Mouse (Mus musculus): Measurements from ENCODE around the gene Zfp990.
"Not testable (repeated sequence)": the region's sequence is repeated elsewhere in the genome, so short reads cannot be mapped to it uniquely, and the experiment has no call there.

Zfp990 gene

DNA sequence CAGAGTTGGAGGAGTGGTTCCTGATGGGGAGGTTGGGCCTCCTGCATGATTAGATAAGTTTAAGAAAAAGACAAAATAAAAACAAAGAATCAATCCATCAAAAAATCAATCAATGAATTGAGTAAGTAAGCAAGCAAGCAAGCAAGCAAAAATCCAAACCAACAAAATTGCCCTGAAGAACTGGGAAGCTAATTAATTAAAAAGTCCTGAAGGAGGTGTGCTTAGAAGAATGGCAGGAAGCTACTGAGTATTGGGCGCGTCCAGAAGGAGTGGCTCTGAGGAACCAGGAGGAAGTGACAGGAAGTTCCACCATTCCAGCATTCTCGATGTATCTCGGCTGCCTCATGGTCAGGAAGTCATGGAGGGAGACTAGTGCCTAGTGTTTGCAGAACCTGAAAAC, at the start of gene Zfp990:
Zfp990 (plus strand) TSS at position 301 of the 400 bp plus-strand sequence.
- not testable (repeated sequence) for DNase-seq (ENCODE audit: low spot score in 2 of 2)

DNA sequence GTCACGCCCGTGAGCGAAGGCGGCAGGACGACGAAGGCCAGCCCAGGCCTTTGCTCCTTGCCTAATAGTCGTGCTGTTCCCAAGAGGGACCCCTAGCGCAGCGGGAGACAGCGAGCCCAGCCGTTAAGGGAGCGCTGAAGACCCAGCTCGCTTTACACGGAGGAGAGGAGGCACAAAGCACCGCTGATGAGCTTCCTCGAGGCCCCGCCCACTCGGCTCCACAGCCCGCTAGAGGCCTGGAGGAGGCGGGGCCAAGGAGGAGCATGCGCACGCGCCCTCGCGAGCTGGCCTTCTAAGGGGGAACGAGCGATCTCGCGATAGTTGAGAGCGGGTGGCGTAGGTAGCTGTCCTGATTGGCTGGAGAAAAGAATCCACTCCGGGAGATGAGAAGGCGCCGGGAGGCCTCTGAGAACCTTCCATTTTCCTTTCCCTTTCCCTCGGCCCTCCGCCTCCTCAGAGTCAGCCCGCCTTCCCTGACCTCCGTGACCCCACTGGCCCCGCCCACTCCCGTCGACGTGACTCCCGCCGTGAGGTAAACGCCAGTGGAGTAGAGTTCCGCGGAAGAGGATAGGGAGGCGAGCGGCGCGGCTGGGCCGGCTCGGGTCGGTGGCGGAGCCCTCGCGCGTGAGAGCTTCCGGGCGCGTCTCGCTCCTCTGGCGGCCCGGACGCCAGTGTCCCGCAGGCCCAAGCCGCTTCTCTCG, 46.9 kb upstream of the Zfp990 start:
- not testable (repeated sequence) for DNase-seq (ENCODE audit: low spot score in 2 of 2)

DNA sequence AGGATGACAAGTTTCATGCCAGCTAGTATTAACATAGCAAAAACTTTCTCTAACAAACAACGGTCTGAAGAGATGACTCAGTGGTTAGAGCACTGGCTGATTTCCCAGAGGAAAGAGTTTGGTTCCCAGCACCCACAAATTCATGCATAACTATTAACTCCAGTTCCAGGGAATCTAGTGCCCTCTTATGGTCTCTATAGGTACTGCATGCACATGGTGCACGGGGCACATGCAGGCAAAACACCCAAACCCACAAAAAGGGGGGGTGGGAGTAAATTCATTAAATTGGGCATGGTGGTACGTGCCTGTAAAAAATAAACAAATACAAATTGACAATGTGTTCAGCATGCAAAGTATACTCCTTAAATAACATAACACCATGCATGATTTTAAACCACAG, 32.4 kb upstream of the Zfp990 start:
- no peak for DNase-seq (ENCODE audit: low spot score in 2 of 2)

DNA sequence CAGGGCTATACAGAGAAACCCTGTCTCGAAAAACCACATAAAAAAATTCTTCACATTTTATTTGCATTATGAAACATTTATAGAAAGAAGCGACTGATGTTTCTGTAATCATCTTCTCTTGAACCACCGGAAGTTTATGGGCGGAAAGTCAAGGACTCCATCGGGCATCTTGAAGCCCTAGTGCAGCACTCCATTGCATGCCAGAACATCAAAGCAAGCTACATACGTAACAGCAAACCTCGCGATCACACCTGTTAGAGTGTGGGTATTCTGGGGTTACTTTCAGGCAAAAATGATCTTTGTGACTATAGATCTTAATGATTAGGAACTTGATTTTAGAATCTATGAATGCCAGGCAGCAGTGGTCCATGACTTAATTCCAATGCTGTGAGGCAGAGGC, 29.9 kb upstream of the Zfp990 start:
- not testable (repeated sequence) for DNase-seq (ENCODE audit: low spot score in 2 of 2)

DNA sequence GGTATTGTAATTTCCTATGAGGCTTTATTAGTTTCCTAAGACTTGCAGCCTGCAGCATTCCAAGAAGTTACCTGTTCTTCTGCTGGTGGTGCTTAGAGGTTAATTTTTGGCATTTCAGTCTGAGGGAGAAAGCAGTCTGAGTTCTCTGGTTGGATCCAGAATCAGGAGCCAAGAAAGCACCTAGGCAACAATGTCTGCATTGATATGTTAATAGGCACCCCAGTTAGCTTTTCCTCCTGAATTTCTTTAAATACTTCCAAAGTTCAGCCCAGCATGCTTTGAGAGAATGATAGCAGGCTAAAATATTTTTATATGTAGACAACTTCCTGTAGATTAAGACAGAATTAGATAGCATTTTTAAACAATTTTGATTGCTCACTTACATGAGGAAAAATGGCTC, 21.2 kb upstream of the Zfp990 start:
- no peak for DNase-seq (ENCODE audit: low spot score in 2 of 2)

DNA sequence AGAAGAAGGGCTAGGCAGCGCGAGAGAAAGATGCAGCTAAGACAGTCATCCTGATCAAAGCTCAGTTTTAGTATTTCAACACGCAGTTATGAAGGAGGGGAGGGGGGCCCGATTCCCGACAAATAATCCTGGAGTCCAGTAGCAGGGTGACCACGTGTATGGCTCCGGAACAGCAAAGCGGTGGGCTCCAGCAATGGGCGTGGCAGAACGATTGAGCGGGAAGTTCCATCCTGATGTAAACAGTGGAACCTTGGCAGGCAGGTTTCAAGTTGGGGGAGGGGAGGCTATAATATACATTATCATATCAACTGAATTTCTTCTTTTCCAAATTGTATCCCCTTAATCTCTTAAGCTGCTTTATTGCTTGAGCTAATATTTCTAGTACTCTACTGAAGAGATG, 18.4 kb upstream of the Zfp990 start:
- no peak for DNase-seq (ENCODE audit: low spot score in 2 of 2)

DNA sequence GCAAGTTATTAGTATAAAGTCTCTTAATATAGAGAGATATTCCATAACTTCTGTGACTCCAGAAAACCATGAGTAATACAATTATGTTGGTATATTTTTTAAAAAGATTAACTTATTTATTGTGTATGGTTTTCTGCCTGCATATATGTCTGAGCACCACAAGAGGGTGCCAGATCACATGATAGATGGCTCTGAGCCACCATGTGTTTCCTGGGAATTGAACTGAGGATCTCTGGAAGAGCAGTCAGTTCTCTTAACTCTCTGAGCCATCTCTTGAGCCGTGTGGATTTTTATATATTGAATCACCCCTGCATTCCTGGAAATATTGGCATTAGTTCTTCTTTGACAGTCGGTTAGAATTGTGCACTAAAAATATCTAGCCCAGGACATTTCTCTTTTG, 17.2 kb upstream of the Zfp990 start:
- not testable (repeated sequence) for DNase-seq (ENCODE audit: low spot score in 2 of 2)

DNA sequence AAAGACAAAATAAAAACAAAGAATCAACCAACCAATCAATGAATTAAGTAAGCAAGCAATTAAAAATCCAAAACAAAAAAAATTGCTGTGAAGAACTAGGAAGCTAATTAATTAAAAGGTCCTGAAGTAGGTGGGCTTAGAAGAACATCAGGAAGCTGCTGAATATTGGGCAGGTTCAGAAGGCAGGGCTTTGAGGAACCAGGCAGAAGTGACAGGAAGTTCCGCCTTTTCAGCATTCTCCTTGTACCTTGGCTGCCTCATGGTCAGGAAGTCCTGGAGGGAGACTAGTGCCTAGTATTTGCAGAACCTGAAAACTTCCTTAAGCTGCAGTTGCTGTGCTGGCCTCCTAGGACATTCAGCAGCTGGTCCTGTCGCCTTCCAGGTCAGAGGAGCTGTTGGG, 4.1 kb downstream of the Zfp990 start:
- not testable (repeated sequence) for DNase-seq (ENCODE audit: low spot score in 2 of 2)

DNA sequence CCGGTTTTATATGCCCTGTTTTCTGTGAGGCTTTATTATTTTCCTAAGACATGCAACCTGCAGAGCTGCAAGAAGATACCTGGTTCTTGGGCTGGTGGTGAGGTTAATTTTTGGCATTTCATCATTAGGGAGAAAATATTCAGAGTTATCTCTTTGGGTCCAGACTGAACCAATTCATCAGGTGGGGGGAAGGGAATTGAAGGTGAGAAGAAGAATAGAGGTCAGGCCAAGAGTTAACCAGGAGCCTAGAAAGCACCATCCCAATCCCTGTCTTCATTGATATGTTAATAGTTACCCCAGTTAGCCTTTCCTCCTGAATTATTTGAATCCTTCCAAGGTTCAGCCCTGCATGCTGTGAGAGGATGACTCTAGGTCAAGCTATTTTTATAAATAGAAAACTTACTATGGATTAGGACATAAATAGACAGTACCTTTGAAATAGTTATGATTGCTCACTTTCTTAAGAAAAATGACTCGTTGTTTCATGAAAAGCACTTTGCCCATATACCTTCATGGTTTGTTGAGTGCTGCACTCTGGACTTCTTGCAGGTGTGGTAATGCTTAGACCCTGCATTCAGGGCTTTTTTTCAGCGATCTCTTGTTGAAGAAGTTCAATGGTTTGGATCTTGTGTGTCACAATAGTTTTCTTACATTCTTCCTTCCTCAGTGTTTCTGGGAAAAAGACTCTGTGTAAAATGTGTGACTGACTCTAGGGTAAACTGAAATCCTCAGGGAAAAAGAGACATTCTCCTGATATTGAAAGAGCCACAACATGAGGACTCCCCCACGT, 5.4 kb downstream of the Zfp990 start:
- DNase-seq (ENCODE audit: low spot score in 2 of 2) = not testable (repeated sequence)

DNA sequence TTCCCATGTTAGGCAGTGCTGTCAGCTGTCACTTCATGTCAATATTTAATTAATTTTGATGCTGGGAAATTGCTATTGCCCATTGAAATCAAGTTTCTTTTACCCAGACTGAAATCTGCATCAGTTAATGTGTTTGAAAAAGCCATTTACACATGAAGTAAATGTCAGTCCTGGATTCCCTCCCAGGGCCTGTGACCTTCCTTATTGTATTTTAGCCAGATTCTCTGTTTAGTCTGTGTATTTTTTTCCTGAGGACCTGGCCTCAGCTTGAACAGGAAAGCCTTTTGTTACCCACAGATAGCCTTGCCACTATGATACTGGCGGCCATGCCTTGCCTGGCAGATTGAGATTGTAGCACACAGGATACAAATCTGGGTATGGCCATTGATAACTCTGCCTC, 6.8 kb downstream of the Zfp990 start:
- DNase-seq (ENCODE audit: low spot score in 2 of 2) = not testable (repeated sequence)

DNA sequence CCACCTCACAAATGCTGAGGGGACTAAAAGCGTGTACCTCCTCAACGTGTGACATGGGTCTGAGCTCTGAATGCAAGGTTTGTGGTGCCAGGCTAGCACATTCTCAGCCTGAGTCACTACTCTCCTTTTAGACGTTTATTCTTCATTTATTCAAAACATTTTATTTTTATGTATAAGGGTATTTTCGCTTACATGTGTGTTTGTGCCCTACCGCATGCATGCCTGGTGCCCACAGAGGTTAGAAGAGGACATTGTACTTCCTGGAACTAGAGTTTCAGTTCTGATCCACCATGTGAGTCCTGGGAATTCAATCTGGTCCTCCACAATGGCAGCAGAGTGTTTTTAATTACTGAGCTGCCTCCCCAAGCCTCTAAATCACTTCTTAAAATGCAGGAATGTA, 33.3 kb downstream of the Zfp990 start:
- DNase-seq (ENCODE audit: low spot score in 2 of 2) = not testable (repeated sequence)

DNA sequence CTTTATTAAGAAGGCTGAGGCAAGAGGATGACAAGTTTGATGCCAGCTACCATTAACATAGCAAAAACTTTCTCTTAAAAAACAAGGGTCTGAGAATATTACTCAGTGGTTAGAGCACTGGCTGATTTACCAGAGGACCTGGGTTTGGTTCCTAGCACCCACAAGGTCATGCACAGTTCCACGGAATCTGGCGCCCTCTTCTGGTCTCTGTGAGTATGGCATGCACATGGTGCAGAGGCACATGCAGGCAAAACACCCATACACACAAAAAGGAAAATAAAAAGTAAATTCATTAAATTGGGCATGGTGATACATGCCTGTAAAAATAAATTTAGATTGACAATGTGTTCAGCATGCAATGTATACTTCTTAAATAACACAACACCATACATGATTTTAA, 34.5 kb downstream of the Zfp990 start:
- not testable (repeated sequence) for DNase-seq (ENCODE audit: low spot score in 2 of 2)

DNA sequence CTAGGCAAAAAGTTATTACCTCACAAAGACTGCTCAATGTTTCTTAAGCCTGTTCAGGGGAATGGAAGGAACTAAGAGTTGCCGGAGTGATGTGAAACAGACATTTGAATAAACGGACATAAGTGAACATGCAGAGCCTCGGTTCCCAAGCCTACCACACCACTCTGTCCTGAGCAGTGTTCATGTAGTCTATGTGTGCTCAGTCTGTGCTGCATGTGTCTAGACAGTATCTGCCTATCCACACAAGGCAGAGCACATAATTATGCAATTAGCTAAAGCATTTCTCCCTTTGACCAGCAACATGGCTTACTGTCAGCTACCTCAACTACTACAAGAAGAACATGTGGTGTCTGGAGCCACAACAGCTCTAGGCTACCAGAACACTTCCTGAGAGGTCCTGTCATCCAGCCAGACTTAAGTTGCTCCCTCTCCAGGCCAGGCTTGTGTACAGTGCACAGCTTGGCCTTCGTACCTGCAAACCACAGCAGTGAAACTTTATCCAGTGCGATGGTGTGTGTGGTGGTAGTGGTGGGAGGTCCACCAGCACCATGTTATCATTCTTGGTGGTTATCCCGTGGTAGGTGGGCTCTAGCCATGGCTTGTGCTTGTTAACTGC, 35.3 kb downstream of the Zfp990 start:
- not testable (repeated sequence) for DNase-seq (ENCODE audit: low spot score in 2 of 2)

DNA sequence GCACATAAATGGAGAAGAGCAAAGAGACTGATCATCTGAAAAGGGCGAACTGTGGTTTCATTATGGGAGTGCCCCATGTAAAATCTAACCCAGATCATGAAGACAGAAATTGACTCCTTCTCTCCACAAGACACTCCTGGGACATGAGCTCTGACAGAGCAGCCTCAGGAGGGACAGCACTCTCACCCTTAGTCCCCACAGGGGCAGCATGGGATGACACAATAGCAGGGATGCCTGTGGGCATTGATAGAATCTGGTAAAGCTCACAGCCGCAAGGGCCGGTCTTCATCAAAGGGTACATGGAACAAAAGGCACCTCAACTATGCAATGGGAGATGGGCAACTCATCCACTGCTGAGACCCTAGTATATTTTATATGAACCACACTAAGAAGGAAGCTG, 35.9 kb downstream of the Zfp990 start:
- DNase-seq (ENCODE audit: low spot score in 2 of 2) = not testable (repeated sequence)

DNA sequence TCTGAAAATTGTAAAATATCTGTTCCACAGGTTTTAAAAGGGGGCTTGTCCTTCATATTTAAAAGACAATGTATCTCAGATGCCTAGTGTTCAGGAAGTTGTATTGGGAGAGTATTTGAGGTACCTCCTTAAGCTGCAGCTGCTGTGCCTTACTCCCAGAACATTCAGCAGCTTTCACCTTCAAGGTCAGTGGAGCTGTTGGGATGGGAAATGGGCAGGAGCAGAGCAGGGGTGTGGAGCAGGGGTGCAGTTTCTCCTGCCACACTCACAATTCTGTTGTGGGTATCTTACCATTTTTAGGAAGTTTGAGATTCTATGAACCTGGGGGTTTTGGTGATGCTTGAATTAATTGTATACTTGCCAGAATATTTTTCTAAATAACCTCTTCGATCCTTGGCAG, 46.1 kb downstream of the Zfp990 start:
- DNase-seq (ENCODE audit: low spot score in 2 of 2) = no peak

DNA sequence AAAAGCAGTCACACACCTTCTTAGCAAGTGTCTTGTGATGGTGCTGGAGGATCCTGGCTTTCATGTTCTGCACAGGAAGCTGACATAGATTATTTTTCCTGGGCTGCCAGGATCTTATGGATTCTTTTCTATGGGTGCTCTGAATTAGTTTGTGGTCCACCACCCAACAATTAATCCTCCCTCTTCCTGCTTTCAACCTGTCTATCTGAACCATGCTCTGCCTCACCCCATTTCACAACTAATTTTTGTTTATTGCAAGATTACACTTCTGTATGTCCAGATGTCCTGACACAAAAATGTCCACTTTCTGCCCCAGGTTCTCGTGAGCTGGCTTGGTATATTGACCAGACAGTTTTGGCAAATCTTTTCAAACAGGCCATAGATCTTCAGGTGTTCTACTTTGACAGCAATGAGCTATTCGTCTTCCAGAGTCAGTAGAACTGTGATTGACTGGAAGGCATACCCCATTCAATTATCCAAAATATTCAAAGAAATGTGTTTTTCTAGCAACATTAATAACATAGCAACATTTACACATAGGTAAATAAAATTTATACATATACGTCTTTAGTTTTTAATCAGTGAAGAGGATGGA, 49.0 kb downstream of the Zfp990 start:
- no peak for DNase-seq (ENCODE audit: low spot score in 2 of 2)

DNA sequence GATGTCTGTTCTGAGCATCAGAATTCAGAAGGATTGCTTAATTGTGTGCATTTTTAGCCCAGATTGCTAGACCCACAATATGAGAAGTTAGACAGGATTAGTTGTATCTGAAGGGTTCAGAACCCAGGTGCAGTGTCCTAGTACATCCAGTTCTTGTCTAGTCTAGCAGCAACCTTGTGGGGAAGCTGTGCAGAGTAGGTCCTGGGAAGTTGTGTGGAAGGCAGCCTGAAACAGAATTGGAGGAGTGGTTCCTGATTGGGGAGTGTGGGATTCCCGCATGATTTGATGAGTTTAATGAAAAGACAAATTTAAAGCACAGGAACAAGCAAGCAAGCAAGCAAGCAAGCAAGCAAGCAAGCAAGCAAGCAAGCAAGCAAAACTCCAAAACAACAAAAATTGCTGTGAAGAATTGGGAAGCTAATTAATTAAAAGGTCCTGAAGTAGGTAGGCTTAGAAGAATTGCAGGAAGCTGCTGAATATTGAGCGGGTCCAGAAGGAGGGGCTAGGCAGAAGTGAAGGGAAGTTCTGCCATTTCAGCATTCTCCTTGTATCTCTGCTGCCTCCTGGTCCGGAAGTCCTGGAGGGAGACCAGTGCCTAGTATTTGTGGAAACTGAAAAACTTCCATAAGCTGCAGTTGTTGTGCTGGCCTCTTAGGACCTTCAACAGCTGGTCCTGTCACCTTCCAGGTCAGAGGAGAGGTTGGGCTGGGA, 53.7 kb downstream of the Zfp990 start:
- DNase-seq (ENCODE audit: low spot score in 2 of 2) = no peak

DNA sequence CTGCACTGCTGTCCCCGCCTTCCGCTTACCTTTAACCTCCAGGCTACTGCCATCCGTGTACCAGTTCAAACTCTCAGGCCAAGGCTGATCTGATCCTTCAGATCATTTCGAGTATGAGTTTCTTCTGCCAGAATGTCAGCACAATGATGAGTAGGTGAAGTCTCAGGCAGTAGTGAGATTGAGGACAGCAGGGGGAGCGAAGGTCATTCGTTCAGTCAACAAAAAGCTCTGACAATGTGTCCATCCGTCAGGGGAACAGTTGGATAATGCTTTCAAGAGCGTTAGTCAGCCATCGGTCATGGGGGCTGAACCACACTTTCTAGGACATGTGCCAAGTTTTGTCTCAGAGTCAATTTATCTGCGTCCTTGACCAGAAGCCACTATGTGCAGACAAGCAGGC, 59.9 kb downstream of the Zfp990 start:
- not testable (repeated sequence) for DNase-seq (ENCODE audit: low spot score in 2 of 2)

DNA sequence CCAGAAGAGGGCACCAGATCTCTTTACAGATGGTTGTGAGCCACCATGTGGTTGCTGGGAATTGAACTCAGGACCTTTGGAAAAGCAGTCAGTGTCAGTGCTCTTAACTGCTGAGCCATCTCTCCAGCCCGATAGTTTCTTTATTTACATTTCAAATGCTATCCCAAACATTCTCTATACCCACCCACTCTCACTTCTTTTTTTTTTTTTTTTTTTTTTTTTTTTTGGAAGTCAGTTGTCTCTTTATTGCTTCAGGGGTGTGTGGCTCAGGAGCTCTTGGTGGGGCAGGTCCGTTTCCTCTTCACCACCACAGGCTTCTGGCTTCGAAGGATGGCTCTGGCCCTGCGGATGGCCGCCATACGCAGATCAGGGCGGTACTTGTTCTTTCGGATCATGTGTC, 66.1 kb downstream of the Zfp990 start:
- not testable (repeated sequence) for DNase-seq (ENCODE audit: low spot score in 2 of 2)

DNA sequence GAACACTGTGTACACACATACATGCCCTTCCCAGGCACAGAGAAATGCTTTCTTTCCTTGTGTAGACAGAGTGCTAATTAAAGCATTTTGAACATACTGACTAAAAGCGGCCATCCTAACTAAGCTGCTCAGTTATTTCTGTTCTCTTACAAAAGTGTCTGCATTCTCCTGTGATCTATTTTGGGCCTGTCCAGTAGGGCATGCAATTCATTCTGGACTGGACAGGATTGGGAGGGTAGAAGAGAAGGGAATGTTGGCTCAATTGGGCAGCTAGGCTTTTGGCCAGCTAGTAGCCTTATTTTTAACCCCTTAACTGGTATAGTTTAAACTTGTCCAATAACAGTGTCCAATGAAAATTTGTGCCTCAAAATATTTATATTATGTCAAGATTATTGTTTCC, 69.8 kb downstream of the Zfp990 start:
- DNase-seq (ENCODE audit: low spot score in 2 of 2) = not testable (repeated sequence)

DNA sequence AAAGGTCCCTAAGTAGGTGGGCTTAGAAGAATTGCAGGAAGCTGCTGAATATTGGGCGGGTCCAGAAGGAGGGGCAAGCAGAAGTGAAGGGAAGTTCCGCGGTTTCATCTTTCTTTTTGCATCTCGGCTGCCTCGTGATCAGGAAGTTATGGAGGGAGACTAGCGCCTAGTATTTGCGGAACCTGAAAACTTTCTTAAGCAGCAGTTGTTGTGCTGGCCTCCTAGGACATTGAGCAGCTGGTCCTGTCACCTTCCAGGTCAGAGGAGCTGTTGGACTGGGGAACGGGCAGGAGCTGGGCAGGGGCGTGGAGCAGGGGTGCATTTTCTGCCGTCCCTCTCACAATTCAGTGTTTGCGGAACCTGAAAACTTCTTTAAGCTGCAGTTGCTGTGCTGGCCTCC, 74.5 kb downstream of the Zfp990 start, which contains the start of gene Gm13212:
Gm13212 (plus strand) TSS at position 89 of the 400 bp plus-strand sequence.
- not testable (repeated sequence) for DNase-seq (ENCODE audit: low spot score in 2 of 2)

DNA sequence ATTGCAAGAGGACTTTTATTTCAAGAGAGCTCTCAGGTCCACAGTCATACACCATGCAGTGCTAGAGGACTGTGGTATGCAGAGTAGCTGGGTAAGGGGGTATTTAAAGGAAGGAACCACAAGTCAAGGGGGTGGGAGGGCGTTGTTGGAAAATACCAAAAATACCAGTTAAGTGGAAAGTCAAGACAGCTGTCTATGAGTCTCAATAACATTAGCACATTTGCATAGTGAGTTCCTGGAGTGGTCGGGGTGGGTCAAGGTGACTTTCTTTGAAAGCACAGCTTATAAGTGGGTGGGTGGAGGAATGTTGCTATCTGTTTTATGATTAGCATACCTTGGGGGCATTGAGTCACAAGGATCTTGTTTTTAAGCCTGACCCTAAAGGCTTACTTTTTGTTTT, 75.5 kb downstream of the Zfp990 start:
- DNase-seq (ENCODE audit: low spot score in 2 of 2) = not testable (repeated sequence)

Measured in left cerebral cortex, adult 9 months (tissue).